Mouse (Mus musculus) spleen, adult 2 months (tissue): ENCODE data around the gene Mreg.

Source experiments
- CTCF ChIP-seq: fragments of 200-500 bp; IDR thresholded peaks from 2 replicates; pipeline ENCODE4 v1.5.1; 2011; ENCODE audit warnings: mild to moderate bottlenecking, inconsistent platforms; ENCODE audit not compliant: insufficient read depth, insufficient read length, insufficient replicate concordance; ENCODE audit errors: extremely low read depth
- POLR2A ChIP-seq: fragments of 200-500 bp; IDR thresholded peaks from 2 replicates; pipeline ENCODE4 v1.6.1; 2011; ENCODE audit warnings: low read depth, low read length, inconsistent platforms

DNA sequence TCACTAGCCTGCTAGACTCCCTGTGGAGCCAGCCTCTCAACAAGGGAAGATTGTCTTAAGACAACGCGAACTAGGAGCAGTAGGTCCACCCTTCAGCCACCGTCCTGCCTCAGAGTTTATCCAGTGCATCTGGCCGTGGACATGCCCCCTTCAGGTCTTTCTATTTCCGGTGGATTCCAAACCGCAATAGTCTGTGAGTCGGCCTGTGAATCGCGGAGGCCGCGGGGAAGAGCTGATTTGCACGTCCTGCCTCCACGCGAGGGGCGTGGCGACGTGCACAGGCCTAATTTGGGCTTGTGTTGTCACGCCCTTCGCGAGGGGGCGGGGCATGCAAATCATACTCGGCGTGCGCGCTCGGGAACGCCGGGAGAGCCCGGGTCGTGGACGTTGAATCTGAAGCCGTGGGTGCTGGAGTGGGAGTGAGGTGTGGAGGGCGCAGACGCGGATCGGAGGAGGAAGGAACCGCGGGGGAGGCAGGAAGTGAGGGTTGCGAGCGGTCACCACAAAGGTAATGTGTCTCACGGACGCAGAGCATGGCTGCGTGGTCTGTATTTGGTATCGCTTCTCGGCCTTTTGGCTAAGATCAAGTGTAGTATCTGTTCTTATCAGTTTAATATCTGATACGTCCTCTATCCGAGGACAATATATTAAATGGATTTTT is 31.7 kb upstream of the Mreg start:
- peak; percentile 88 for TF ChIP-seq POLR2A
- no peak; the same call in 1 of the 2 replicates for TF ChIP-seq CTCF
